Mouse (Mus musculus): ENCODE results near the gene Ubxn11. TPM values are rescaled to one million over a fixed set of nuclear protein-coding genes. Genes with fewer than 3 reads are reported as not detected.
A peak's percentile ranks its signal among the peaks of the same experiment; 100 is the strongest.
"Not testable (repeated sequence)": the region's sequence is repeated elsewhere in the genome, so short reads cannot be mapped to it uniquely, and the experiment has no call there.

Gene Ubxn11
- polyA plus RNA-seq, 1 experiment, result 28.8 TPM

DNA sequence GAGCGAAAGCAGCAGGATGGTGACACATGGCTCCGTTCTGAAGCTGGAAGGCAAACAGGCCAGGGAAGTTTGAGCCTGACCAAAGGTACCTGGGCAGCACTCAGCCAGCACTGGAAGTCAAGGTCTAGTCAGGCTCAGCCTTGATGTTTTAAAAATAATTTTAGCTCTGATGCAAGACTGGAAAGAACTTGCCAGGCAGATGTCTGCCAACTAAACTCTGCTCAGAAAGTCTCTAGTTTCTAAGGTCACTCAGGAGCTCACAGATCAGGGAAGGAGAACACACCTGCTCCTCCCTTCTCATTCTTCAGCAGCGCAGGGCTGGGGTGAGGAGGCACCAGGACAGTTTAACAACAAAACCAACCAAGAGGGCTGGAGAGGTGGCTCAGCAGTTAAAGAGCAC lies 52.0 kb downstream of the Ubxn11 start:
- DNase-seq, result no peak
- TF ChIP-seq POLR2A (IDR thresholded peaks at IDR 0.05; ENCODE audit: borderline replicate concordance, extremely low read depth, low read depth, low read length) (no peak), CTCF (IDR thresholded peaks at IDR 0.05; ENCODE audit: insufficient read depth, low read length) (no peak)

DNA sequence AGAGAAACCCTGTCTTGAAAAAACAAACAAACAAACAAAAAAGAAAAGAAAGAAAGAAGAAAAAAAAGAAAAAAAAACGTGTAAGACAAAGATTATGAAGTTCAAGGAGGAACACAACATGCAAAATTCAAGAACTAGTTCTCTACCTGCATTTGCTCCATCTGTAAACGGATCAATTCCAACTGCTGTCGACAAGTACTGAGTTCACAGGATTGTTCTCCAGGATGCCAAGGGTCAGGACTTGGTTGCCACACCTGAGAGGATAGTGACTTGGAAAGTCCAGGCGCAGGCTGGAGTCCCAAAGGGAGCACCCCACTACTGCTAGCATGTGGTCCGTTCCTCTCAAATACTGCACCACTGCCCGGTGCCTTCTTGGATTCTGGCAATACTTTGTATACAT lies 53.2 kb downstream of the Ubxn11 start:
- no peak for DNase-seq
- WGBS, result 89% methylated on average over 6 of the region's 6 CpGs
- H3K4me3 ChIP-seq (replicated peaks; ENCODE audit: extremely low read depth, low read depth, low read length), result no peak overlapping the region
- TF ChIP-seq CTCF (IDR thresholded peaks at IDR 0.05; ENCODE audit: insufficient read depth, low read length) (no peak), POLR2A (IDR thresholded peaks at IDR 0.05; ENCODE audit: borderline replicate concordance, extremely low read depth, low read depth, low read length) (no peak)
- peaks cover 8% of the 10 kb centered on the region for H3K4me1 ChIP-seq (ENCODE audit: control insufficient read depth, insufficient read depth, low read length)

More for the DNA sequence above, 52.0 kb downstream of the Ubxn11 start:
- Histone ChIP-seq H3K4me1 (ENCODE audit: control insufficient read depth, insufficient read depth, low read length) (peaks cover 8% of the 10 kb centered on the region), H3K4me3 (replicated peaks; ENCODE audit: extremely low read depth, low read depth, low read length) (no peak overlapping the region)
- 89% methylated on average over 3 of the region's 3 CpGs for WGBS

GRCm38 (mm10) chr4:134155961-134156465 lies 53.6 kb downstream of the Ubxn11 start:
- no peak for DNase-seq
- Histone ChIP-seq H3K4me1 (ENCODE audit: control insufficient read depth, insufficient read depth, low read length) (peaks cover 8% of the 10 kb centered on the region), H3K4me3 (replicated peaks; ENCODE audit: extremely low read depth, low read depth, low read length) (no peak overlapping the region)
- 82% methylated on average over 10 of the region's 10 CpGs for WGBS
- TF ChIP-seq CTCF (IDR thresholded peaks at IDR 0.05; ENCODE audit: insufficient read depth, low read length) (no peak), POLR2A (IDR thresholded peaks at IDR 0.05; ENCODE audit: borderline replicate concordance, extremely low read depth, low read depth, low read length) (no peak)

DNA sequence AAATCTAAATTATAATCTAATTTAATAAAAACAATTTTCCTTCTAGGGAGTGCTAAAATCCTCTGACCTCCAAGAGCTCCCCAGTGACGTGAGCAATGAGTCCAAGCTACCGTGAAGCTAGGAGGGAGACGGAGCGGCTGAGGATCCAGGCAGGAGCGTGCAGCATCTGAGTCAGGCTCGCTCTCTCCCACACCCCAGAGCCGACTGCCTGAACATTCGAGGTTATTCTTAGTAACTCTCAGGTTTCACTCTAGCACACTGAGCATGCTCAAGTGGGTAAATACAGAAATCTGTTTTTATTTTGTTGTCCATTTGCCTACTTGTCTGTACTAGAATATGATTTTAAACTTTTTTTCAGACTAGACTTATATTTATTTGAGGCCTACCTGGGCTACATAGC lies 54.4 kb downstream of the Ubxn11 start:
- no peak for DNase-seq
- Histone ChIP-seq H3K4me3 (replicated peaks; ENCODE audit: extremely low read depth, low read depth, low read length) (no peak overlapping the region), H3K4me1 (ENCODE audit: control insufficient read depth, insufficient read depth, low read length) (peaks cover 8% of the 10 kb centered on the region)
- 62% methylated on average over 8 of the region's 8 CpGs for WGBS
- TF ChIP-seq POLR2A (IDR thresholded peaks at IDR 0.05; ENCODE audit: borderline replicate concordance, extremely low read depth, low read depth, low read length), result peak; percentile 62; the same call in 1 of the 2 replicates
- no peak for TF ChIP-seq CTCF (IDR thresholded peaks at IDR 0.05; ENCODE audit: insufficient read depth, low read length)

DNA sequence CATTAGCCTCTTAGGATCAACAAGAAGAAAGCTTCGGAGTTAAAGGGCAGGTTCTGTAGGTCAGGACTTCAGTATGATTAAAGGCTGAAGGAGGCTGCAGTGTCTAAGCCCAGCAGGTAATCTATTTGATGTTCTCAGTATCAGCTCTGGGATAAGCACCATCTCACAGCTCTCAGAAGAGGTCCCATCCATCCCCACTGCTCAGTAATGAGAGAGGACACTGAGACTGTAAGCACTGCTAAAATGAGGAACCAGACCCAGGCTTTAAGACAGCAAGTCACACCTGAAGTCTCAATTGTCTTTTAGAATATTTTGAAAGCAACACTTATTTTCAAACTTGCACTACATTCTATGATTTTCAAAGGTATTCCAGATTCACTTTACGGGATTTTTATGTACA lies 55.2 kb downstream of the Ubxn11 start:
- TF ChIP-seq POLR2A (IDR thresholded peaks at IDR 0.05; ENCODE audit: borderline replicate concordance, extremely low read depth, low read depth, low read length) (no peak), CTCF (IDR thresholded peaks at IDR 0.05; ENCODE audit: insufficient read depth, low read length) (no peak)
- 89% methylated on average over 2 of the region's 2 CpGs for WGBS
- no peak for DNase-seq
- Histone ChIP-seq H3K4me3 (replicated peaks; ENCODE audit: extremely low read depth, low read depth, low read length) (no peak overlapping the region), H3K4me1 (ENCODE audit: control insufficient read depth, insufficient read depth, low read length) (peaks cover 8% of the 10 kb centered on the region)

GRCm38 (mm10) chr4:134158774-134159173 lies 56.4 kb downstream of the Ubxn11 start:
- WGBS, result 76% methylated on average over 6 of the region's 6 CpGs
- H3K4me1 ChIP-seq (ENCODE audit: control insufficient read depth, insufficient read depth, low read length), result peaks cover 8% of the 10 kb centered on the region
- no peak for DNase-seq
- no peak overlapping the region for H3K4me3 ChIP-seq (replicated peaks; ENCODE audit: extremely low read depth, low read depth, low read length)
- TF ChIP-seq POLR2A (IDR thresholded peaks at IDR 0.05; ENCODE audit: borderline replicate concordance, extremely low read depth, low read depth, low read length), result no peak

DNA sequence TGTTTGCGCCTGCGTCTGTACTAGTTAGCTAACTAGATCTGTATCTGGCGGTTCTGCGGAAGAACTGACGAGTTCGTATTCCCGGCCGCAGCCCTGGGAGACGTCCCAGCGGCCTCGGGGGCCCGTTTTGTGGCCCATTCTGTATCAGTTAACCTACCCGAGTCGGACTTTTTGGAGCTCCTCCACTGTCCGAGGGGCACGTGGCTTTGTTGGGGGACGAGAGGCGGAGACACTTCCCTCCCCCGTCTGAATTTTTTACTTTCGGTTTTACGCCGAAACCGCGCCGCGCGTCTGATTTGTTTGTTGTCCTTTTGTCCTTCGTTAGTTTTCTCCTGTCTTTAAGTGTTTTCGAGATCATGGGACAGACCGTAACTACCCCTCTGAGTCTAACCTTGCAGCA lies 57.7 kb downstream of the Ubxn11 start:
- peak; percentile 50; the same call in 1 of the 2 replicates for TF ChIP-seq POLR2A (IDR thresholded peaks at IDR 0.05; ENCODE audit: borderline replicate concordance, extremely low read depth, low read depth, low read length)
- 12% methylated on average over 30 of the region's 30 CpGs for whole genome bisulfite sequencing
- DNase-seq, result peak; percentile 39
- not testable (repeated sequence) for H3K4me1 ChIP-seq (ENCODE audit: control insufficient read depth, insufficient read depth, low read length)
- H3K4me3 ChIP-seq (replicated peaks; ENCODE audit: extremely low read depth, low read depth, low read length), result peak overlapping the region; percentile 58

GRCm38 (mm10) chr4:134164591-134164990 lies 62.2 kb downstream of the Ubxn11 start:
- WGBS, result 76% methylated on average over 6 of the region's 6 CpGs
- Histone ChIP-seq H3K4me1 (ENCODE audit: control insufficient read depth, insufficient read depth, low read length) (no peaks in the 10 kb centered on the region; the same call in 1 of the 2 replicates), H3K4me3 (replicated peaks; ENCODE audit: extremely low read depth, low read depth, low read length) (no peak overlapping the region)
- TF ChIP-seq CTCF (IDR thresholded peaks at IDR 0.05; ENCODE audit: insufficient read depth, low read length), result no peak
- DNase-seq, result no peak

GRCm38 (mm10) chr4:134165024-134165423 lies 62.7 kb downstream of the Ubxn11 start:
- H3K4me3 ChIP-seq (replicated peaks; ENCODE audit: extremely low read depth, low read depth, low read length), result no peak overlapping the region
- no peaks in the 10 kb centered on the region; the same call in 1 of the 2 replicates for H3K4me1 ChIP-seq (ENCODE audit: control insufficient read depth, insufficient read depth, low read length)
- DNase-seq, result no peak
- WGBS, result 53% methylated on average over 6 of the region's 6 CpGs
- peak; percentile 5; the same call in 1 of the 2 replicates for TF ChIP-seq POLR2A (IDR thresholded peaks at IDR 0.05; ENCODE audit: borderline replicate concordance, extremely low read depth, low read depth, low read length)
- no peak for TF ChIP-seq CTCF (IDR thresholded peaks at IDR 0.05; ENCODE audit: insufficient read depth, low read length)

GRCm38 (mm10) chr4:134165548-134166465 lies 63.4 kb downstream of the Ubxn11 start:
- DNase-seq, result no peak
- no peak overlapping the region for H3K4me3 ChIP-seq (replicated peaks; ENCODE audit: extremely low read depth, low read depth, low read length)
- no peak for TF ChIP-seq POLR2A (IDR thresholded peaks at IDR 0.05; ENCODE audit: borderline replicate concordance, extremely low read depth, low read depth, low read length)
- TF ChIP-seq CTCF (IDR thresholded peaks at IDR 0.05; ENCODE audit: insufficient read depth, low read length), result no peak
- 83% methylated on average over 3 of the region's 3 CpGs for WGBS
- H3K4me1 ChIP-seq (ENCODE audit: control insufficient read depth, insufficient read depth, low read length), result no peaks in the 10 kb centered on the region; the same call in 1 of the 2 replicates
